Mouse (Mus musculus) cerebellum, adult 2 months (tissue): ENCODE results near the gene Mc1r.

Experiments used
- CTCF ChIP-seq: fragments of 200-500 bp; IDR thresholded peaks from 2 replicates; pipeline ENCODE4 v1.5.1; 2011; ENCODE audit warnings: low read depth, mild to moderate bottlenecking, control low read depth, low read length, moderate library complexity, borderline replicate concordance; ENCODE audit not compliant: insufficient read depth
- POLR2A ChIP-seq: fragments of 200-500 bp; IDR thresholded peaks from 2 replicates; pipeline ENCODE4 v1.6.1; 2011; ENCODE audit warnings: low read length, control low read depth, borderline replicate concordance; ENCODE audit not compliant: insufficient read depth

DNA sequence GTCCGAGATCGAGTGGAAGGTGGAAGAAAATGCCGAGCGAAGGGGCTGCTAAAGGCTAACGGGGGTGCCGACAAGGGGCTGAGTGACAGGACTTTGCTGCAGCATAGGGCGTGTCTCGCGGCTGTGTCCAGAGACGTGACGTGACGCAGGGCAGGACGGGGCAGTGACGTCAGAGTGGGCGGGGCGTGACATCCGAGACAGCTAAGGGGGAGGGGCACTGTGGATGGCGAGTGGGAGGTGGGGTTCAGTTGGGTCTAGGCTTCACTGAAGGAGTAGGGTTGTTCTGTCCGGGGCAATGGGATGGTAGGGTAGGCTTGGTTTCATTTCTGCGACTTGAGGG, 32.7 kb upstream of the Mc1r start:
- no peak for TF ChIP-seq CTCF
- TF ChIP-seq POLR2A: peak; percentile 65
